In the genomic region with DNA sequence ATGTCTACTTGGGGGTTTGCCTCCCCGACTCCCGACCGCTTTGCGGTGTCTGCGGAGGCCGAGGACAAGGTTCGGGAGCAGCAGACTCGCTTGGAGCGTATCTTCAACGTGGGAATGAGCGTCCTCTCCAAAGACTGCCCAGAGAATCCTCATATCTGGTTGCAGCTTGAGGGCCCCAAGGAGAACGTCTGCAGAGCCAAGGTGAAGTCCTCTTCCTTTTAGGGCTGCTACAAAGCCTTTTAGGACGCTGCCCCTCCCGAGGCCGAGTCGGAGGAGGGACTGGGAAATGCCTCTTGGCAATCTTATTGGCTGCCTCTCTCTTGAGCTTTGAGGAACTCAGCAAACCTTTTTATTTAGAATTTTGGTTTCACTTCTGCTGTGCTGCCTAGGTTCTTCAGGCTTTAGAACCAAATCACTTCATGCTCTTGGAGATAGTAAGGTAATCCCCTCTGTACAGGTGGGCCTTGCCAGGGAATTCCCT, we compare ENCODE assay signal across 8 mouse cellular contexts. TPM values are rescaled to one million over a fixed set of nuclear protein-coding genes. Genes with fewer than 3 reads are reported as not detected.
A peak's percentile ranks its signal among the peaks of the same experiment; 100 is the strongest.
DNase-seq lines count a peak whose midpoint lies in the region; ATAC-seq and TF ChIP-seq lines count a peak whose summit lies in the region.

No protein-coding gene starts in this region.

- peaks cover 11% of the 10 kb centered on the region; the same call in 1 of the 2 replicates for H3K36me3 ChIP-seq in neural tube, embryonic 14.5 days (ENCODE audit: control insufficient read depth, insufficient read depth, low read length)

- 2% methylated on average over 16 of the region's 16 CpGs for WGBS in lung, adult 2 months
- WGBS in neural tube, embryonic 14.5 days, result 11% methylated on average over 16 of the region's 16 CpGs

- no peak for ATAC-seq in neural tube, embryonic 14.5 days (ENCODE audit: low read depth)

- peak overlapping the region; percentile 51 for H3K4me3 ChIP-seq in cortical plate, adult 2 months (ENCODE audit: insufficient read depth, low read length)
- H3K4me3 ChIP-seq in lung, adult 2 months (replicated peaks; ENCODE audit: extremely low read depth, low read depth, low read length), result peak overlapping the region; percentile 70
- peak overlapping the region; percentile 84 for H3K4me3 ChIP-seq in neural tube, embryonic 14.5 days (ENCODE audit: low read depth, low read length)

- DNase-seq in ovary, postnatal 14 days (ENCODE audit: low spot score), result peak; percentile 43
- DNase-seq in ovary, adult 18-20 months (ENCODE audit: low spot score), result no peak
- peak; percentile 71 to 77 for DNase-seq in heart, adult 9 months (ENCODE audit: low spot score in 2 of 2)
- peak; percentile 67 for DNase-seq in kidney, adult 9 months
- DNase-seq in lung, adult 2 months, result peak; percentile 51
- DNase-seq in urinary bladder, postnatal 36 days (ENCODE audit: low spot score in 2 of 2), result peak; percentile 46 to 71

- no peaks in the 10 kb centered on the region; the same call in 1 of the 2 replicates for H3K4me1 ChIP-seq in cortical plate, adult 2 months (ENCODE audit: control insufficient read depth, insufficient read depth, low read length)
- H3K4me1 ChIP-seq in lung, adult 2 months (ENCODE audit: control insufficient read depth, insufficient read depth, low read length), result peaks cover 14% of the 10 kb centered on the region
- H3K4me1 ChIP-seq in neural tube, embryonic 14.5 days (ENCODE audit: control insufficient read depth, insufficient read depth, low read length), result peaks cover 13% of the 10 kb centered on the region

- no peak for TF ChIP-seq CTCF in cortical plate, adult 2 months (IDR thresholded peaks at IDR 0.05; ENCODE audit: extremely low read depth, insufficient read depth, low read length)
- TF ChIP-seq CTCF in lung, adult 2 months (IDR thresholded peaks at IDR 0.05; ENCODE audit: insufficient read depth, low read length), result no peak

- H3K27ac ChIP-seq in cortical plate, adult 2 months (ENCODE audit: insufficient read depth, low read length), result peak overlapping the region; percentile 49; the same call in 1 of the 2 replicates
- H3K27ac ChIP-seq in neural tube, embryonic 14.5 days (ENCODE audit: low read depth, low read length), result no peak overlapping the region

- H3K4me2 ChIP-seq in neural tube, embryonic 14.5 days (ENCODE audit: low read depth, low read length), result peak overlapping the region; percentile 86

- H3K9ac ChIP-seq in neural tube, embryonic 14.5 days (replicated peaks; ENCODE audit: low read depth, low read length), result peak overlapping the region; percentile 86

- H3K27me3 ChIP-seq in neural tube, embryonic 14.5 days (ENCODE audit: control insufficient read depth, insufficient read depth, low read length), result no peaks in the 10 kb centered on the region

- no peaks in the 10 kb centered on the region for H3K9me3 ChIP-seq in neural tube, embryonic 14.5 days (ENCODE audit: control insufficient read depth, low read length)

- no peak for TF ChIP-seq POLR2A in cortical plate, adult 2 months (IDR thresholded peaks at IDR 0.05; ENCODE audit: extremely low read depth, insufficient read depth, low read length)
- TF ChIP-seq POLR2A in lung, adult 2 months (IDR thresholded peaks at IDR 0.05; ENCODE audit: borderline replicate concordance, extremely low read depth, low read depth, low read length), result peak; percentile 63; the same call in 1 of the 2 replicates

RNA-seq across cellular contexts. Expression of a gene that starts 1.1 kb away (rescaled TPM):
- polyA plus RNA-seq in cortical plate, adult 2 months (2012; rRNA removed), result 11.4 TPM in 2 replicates
- 20.3 and 24.2 TPM in 2 replicates for polyA plus RNA-seq in lung, adult 2 months (2012; rRNA removed)
- 5.9 and 7.3 TPM in 2 replicates for polyA plus RNA-seq in neural tube, embryonic 14.5 days (2014; fragmentation: Nextera tagmentation; extraction: Ambion mirVana)

RNA-seq across cellular contexts. Expression of a gene that starts 1.6 kb away (rescaled TPM):
- polyA plus RNA-seq in cortical plate, adult 2 months (2012; rRNA removed), result 0.42 and 0.68 TPM in 2 replicates
- polyA plus RNA-seq in lung, adult 2 months (2012; rRNA removed), result 0.15 and 0.34 TPM in 2 replicates
- polyA plus RNA-seq in neural tube, embryonic 14.5 days (2014; fragmentation: Nextera tagmentation; extraction: Ambion mirVana), result 0.24 and 0.91 TPM in 2 replicates

RNA-seq across cellular contexts. Expression of a gene that starts 14.3 kb away (rescaled TPM):
- polyA plus RNA-seq in cortical plate, adult 2 months (2012; rRNA removed), result 147 and 150 TPM in 2 replicates
- 37.6 and 51.9 TPM in 2 replicates for polyA plus RNA-seq in lung, adult 2 months (2012; rRNA removed)
- polyA plus RNA-seq in neural tube, embryonic 14.5 days (2014; fragmentation: Nextera tagmentation; extraction: Ambion mirVana), result 138 and 163 TPM in 2 replicates

RNA-seq across cellular contexts. Expression of a gene that starts 32.0 kb away (rescaled TPM):
- 2.6 and 2.8 TPM in 2 replicates for polyA plus RNA-seq in cortical plate, adult 2 months (2012; rRNA removed)
- 9.4 and 12.4 TPM in 2 replicates for polyA plus RNA-seq in lung, adult 2 months (2012; rRNA removed)
- polyA plus RNA-seq in neural tube, embryonic 14.5 days (2014; fragmentation: Nextera tagmentation; extraction: Ambion mirVana), result 5.8 and 10.2 TPM in 2 replicates

RNA-seq across cellular contexts. Expression of a gene that starts 58.6 kb away (rescaled TPM):
- polyA plus RNA-seq in cortical plate, adult 2 months (2012; rRNA removed), result 0.13 and 0.25 TPM in 2 replicates
- polyA plus RNA-seq in lung, adult 2 months (2012; rRNA removed), result 1.8 and 1.9 TPM in 2 replicates
- polyA plus RNA-seq in neural tube, embryonic 14.5 days (2014; fragmentation: Nextera tagmentation; extraction: Ambion mirVana), result not detected in 2 replicates
